Mouse (Mus musculus) brown adipose tissue, adult 24 weeks (tissue): ENCODE data around the gene Sema4d. TPM values are rescaled to one million over a fixed set of nuclear protein-coding genes. Genes with fewer than 3 reads are reported as not detected.

ENCODE experiments used
- H3K27ac ChIP-seq: fragments of 200-500 bp; replicated peaks from 2 replicates; pipeline ENCODE4 v1.5.1; 2012; ENCODE audit warnings: low read depth, mild to moderate bottlenecking, low read length
- H3K4me1 ChIP-seq: fragments of 200-500 bp; 2 replicates; pipeline ENCODE4 v1.6.1; 2012; ENCODE audit warnings: low read length, mixed read lengths; ENCODE audit not compliant: control insufficient read depth, insufficient read depth, insufficient read length
- H3K4me3 ChIP-seq: fragments of 200-500 bp; 2 replicates; pipeline ENCODE4 v1.5.1; 2012; ENCODE audit warnings: low read depth, mild to moderate bottlenecking, low read length, moderate library complexity; ENCODE audit not compliant: insufficient read depth
- polyA plus RNA-seq: library from polyadenylated mRNA; stranded (reverse); fragments of >200 nt; gene quantifications from 2 replicates; pipeline ENCODE4 v1.2.4, GENCODE M21; 2012; ENCODE audit not compliant: missing spikeins, insufficient read depth, insufficient read length

The Sema4d gene
- polyA plus RNA-seq, 1 experiment, result 1.0 TPM

DNA sequence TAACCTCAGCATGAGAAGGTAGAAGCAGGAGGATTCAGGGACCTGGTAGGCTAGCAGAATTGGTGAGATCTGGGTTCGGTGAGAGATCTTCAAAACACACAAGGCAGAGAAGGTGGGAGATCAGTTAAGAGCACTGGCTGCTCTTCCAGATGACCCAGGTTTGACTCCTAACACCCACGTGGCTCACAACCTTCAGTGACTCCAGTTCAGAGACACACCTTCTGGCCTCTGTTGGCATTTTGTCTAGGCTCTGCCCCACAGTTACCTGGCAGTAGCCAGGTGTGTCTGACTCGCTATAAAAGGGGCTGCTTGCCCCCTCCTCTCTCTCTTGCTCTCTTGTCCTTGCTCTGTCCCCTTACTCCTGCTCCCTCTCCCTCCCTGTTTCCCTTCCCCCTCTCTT, 28.4 kb upstream of the Sema4d start:
- H3K4me1 ChIP-seq, result no peaks in the 10 kb centered on the region
- no peak overlapping the region for H3K27ac ChIP-seq
- no peak overlapping the region for H3K4me3 ChIP-seq

DNA sequence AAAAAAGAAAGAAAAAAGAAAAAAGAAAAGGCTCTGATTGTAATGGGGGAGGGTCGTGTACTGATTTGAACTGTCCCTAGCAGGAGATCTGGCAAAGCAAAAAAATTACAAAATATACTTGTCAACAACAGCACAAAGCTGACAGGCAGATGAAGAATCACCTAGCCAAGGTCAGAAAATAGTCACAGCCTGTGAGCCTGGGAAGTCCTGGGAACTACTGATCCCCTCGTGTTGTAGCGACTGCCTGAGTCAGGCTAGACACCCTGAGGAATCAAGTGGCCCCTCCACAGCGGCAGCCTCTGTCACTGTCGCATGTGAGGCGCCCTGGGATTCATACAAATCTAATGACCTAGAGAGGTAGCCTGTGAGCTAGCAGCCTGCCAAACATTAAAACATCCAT, 25.8 kb upstream of the Sema4d start:
- H3K4me3 ChIP-seq, result no peak overlapping the region
- no peak overlapping the region for H3K27ac ChIP-seq
- no peaks in the 10 kb centered on the region for H3K4me1 ChIP-seq

DNA sequence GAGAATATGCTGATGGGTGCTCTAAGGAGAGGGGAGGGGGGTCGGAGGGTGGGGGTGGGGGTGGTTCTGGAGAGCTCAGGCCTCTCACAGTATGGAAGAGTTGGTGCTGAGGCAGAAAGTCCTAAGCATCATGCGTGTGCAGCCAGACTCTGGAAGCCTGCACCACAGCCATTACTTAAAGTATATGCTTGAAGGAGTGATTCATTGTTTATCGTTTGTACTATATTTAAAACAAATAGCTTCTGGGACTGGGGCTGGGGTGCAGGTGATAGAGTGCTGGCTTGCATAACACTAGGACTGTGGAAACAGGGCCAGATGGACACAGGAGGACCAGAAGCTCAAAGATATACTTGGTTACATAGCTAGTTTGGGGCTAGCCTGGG, 25.4 kb upstream of the Sema4d start:
- H3K27ac ChIP-seq, result no peak overlapping the region
- no peak overlapping the region for H3K4me3 ChIP-seq
- no peaks in the 10 kb centered on the region for H3K4me1 ChIP-seq

- no peaks in the 10 kb centered on the region for H3K4me1 ChIP-seq
- H3K27ac ChIP-seq, result no peak overlapping the region
- no peak overlapping the region for H3K4me3 ChIP-seq
These were observed 24.8 kb upstream of the Sema4d start for GRCm38 (mm10) chr13:51818170-51818943.

DNA sequence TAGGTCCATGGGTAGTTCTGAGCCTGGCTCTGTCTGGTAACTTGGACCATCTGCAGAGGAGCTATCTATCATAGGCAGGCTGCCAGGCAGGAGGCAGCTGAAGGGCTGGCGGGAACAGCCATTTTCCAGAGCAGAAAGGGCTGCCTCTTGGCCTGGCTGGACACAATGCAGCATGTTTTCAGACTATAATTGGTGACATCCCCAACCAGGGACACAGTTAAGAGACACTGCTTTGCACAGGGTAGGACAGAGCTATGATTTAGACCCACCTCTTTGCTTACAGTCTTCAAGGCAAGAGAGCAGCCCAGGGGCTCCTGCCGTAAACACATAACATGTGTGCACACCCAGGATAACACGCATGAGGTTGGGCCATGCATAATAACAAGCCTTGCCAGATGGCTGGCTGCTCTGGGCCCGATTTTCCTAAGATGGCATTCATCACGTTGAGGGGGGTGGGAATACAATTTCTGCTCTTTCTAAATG, 23.1 kb upstream of the Sema4d start:
- Histone ChIP-seq H3K4me3 (no peak overlapping the region), H3K27ac (no peak overlapping the region), H3K4me1 (no peaks in the 10 kb centered on the region)

DNA sequence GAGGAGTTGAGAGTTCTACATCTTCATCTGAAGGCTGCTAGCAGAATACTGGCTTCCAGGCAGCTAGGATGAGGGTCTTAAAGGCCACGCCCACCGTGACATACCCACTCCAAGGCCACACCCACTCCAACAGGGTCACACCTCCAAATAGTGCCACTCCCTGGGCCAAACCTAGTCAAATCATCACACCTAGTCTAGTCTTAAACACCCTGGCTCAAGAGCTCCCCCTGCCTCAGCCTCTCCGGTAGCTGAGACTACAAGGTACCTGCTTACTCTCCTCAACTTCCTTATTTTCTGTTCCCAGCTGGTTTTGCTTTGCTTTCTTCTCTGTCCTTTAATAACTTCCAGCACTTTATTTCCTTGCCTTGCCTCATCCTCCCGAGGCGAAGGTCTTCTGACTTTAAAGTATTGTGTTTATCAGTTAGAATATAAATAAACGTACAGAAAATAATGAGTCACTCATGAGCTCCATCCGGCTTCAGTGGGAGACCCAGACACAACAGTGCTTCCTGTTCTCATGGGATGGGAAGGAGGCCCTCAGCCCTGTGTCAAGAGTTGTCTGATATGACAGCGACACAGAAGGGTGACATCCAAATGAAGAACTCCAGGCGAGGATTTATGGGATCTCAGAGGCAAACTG, 22.4 kb upstream of the Sema4d start:
- no peaks in the 10 kb centered on the region for H3K4me1 ChIP-seq
- H3K27ac ChIP-seq, result no peak overlapping the region
- H3K4me3 ChIP-seq, result no peak overlapping the region

DNA sequence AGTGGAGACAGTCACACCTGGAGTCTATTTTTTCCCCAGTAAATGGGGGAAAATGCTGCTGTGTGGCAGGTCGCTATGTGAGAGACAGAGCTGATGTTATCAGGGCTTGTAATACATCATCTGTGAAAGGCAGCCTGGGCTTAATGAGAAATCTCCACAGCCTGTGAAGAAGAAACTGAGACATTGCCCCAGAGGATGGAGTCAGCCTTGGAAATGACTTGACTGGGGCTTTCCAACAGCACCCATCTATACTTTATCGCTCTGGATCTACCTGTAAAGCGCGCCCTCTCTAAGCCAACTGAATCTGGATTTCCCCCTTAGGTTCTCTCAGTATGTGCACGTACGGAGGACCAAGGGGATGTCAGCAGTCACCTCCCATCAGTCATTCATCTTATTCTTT, 21.1 kb upstream of the Sema4d start:
- H3K27ac ChIP-seq, result no peak overlapping the region
- no peak overlapping the region for H3K4me3 ChIP-seq
- no peaks in the 10 kb centered on the region for H3K4me1 ChIP-seq

DNA sequence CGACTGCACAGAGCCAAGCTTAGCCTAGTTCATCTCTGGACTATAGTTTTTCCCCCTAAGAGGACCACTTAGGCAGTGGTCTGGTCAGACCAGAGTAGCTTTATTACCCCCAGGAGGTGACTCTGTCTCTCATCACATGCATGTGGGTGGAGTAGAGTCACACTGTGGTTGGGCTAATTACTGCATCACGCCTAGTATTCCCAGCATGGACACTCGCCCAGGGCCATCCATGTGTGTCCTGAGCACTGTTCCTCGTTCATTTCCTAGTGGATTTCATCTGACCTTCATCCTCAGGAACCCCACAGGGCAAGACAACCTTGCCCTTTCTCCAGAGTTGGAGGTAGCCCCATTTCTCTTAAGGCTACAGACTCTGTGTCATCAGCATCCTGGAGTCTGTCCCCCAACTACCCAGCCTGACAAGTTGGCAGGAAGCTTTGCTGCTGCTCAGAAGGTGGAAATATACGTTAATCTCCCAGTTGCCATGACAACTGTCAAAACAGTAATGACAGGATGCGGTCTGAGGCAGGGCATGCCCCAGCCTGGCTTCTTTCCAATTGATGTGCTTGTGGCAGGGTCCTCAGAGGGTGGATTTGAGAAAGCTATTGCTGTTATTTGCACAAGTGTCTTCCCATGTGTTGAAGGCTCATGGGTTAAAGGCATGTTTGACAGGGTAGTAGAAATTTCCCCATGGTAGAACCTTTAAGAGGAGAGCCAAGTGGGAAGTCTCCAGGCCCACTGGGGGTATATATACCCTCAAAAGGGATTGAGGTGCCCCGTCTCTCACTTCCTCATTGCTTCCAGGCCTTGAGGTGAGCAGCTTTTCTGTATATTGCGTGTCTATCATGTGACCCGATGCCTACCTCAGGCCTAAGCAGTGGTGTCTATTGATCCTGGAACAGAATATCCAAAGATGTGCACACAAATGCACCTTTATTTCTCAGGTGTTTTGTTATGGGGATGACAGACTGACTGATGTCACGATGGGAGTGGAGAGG, 20.4 kb upstream of the Sema4d start:
- no peak overlapping the region for H3K27ac ChIP-seq
- no peak overlapping the region for H3K4me3 ChIP-seq
- H3K4me1 ChIP-seq, result no peaks in the 10 kb centered on the region

DNA sequence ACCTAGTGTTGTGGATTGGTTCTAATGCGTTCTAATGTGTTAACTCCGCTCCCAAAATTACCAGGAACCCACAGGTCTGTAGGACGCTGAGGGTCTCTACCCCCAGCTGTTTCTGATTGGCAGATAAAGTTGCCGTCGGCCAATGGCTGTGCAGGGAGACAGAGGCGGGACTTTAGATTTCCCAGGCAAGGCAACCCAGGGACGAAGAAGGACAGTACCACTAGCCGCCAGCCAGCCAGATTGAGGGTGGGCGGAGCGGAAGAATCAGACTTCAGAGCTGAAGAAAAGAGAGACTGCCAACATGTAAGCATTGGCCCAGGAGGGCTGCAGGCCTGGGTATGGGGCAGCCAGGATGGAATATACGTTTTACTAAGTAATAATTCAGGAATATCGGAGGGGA, 14.6 kb upstream of the Sema4d start:
- Histone ChIP-seq H3K4me3 (no peak overlapping the region), H3K27ac (no peak overlapping the region), H3K4me1 (no peaks in the 10 kb centered on the region)

DNA sequence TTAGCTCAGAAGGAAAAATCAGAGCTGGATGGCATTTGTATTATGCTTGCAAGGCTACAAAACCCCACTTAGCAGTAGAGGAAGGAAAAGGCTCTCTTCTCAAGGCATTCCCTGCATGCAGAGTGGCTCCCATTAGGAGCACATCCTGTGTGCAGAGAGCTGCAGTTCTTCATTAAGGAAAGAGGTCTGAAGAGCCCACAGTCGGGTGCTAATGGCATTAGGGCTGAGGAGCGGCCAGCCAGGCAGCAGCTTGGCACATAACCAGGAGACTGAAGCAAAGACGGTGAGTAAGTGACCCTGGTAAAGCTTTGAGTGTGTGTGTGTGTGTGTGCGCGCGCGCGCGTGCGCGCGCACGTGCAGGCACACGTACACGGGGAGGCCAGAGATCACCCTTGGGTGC, 12.7 kb upstream of the Sema4d start:
- Histone ChIP-seq H3K27ac (no peak overlapping the region), H3K4me3 (no peak overlapping the region), H3K4me1 (no peaks in the 10 kb centered on the region)

DNA sequence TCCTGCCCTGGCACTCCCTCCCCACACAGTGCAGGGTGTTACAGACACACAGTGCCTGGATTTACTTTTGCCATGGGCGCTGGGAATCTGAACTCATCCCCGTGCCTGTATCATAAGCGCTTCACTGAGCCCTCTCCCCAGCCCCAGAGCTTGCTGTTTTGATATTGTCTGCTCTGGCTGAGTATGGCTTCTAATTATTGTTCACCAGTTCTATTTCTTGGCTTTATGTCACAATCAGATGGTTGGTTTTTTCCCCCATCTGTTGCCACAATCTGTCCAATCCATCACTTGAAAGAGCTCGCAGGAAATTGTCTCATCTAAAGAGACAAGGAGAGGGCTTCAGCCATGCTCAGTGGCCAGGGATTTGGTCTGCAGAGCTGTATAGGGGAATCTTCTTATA, 12.1 kb upstream of the Sema4d start:
- Histone ChIP-seq H3K4me1 (no peaks in the 10 kb centered on the region), H3K27ac (no peak overlapping the region), H3K4me3 (no peak overlapping the region)

DNA sequence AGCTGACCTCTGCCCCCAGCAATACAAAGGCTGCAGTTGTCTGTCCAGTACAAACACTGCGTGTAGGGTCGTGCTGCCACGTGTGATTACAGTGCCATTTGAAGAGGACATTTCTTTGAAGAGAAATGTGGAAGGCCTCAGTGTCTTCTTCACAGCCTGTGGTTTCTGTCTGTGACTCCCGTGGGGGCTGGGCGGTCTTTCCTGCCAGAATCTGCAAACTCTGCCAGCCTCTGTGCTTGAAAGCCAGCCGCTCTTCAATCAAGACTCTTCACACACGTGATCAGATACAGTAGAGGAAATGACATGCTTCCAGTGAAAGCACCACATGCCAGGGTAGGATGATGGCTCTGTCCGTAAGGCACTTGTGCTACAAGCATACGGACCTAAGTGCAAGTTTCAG, 7.4 kb upstream of the Sema4d start:
- Histone ChIP-seq H3K4me3 (no peak overlapping the region), H3K27ac (no peak overlapping the region)

GRCm38 (mm10) chr13:51799735-51800522, 6.4 kb upstream of the Sema4d start:
- Histone ChIP-seq H3K27ac (no peak overlapping the region), H3K4me1 (no peaks in the 10 kb centered on the region), H3K4me3 (no peak overlapping the region)

More for the DNA sequence above, 7.4 kb upstream of the Sema4d start:
- H3K4me1 ChIP-seq, result no peaks in the 10 kb centered on the region

DNA sequence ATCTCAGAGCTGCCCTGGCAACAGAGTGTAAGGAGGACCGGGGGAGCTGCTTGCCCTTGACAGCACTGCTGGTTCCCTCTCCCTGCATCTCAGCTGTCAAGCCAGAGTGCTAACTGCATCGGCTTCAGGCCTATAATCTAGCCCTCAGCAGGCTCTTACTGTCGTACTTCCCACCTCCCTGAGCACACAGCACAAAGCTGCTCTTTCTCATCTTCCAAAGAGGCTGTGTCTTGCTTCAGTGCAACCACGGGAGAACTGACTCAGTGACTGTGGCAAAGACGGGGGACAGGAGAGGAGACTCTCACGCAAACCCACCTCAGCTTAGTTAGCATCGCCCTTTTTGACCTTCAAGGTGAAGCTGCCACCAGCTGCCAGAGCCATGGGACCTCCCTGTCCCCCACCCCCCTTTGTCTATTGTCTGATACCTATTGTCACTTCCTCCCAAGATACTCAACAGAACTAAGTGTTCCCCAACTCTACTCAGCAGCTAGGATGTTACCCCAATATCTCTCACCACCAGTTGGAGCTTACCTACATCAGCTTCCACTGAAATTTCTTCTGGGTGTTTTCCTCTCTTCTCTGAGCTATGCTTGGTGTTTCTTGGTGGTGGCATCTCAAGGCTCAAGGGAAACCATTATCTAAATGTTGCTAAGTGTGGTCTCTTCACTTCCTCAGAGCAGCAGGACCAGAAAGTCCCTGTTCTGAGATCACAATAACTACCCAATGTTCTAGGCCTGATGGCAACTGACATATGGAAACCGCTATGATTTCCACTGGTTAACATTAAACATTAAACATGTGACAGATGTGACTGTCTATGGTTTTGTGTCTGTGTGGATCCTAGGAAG, 4.6 kb upstream of the Sema4d start:
- Histone ChIP-seq H3K27ac (no peak overlapping the region), H3K4me3 (no peak overlapping the region), H3K4me1 (no peaks in the 10 kb centered on the region)
